Mouse (Mus musculus) stomach, embryonic 16.5 days (tissue): ENCODE measurements around the gene Tfcp2. TPM values are rescaled to one million over a fixed set of nuclear protein-coding genes. Genes with fewer than 3 reads are reported as not detected.

Source experiments
- ATAC-seq: fragments of 200-750 bp; cut with Nextera tagmentation; 2 replicates; pipeline ENCODE4 v1.8.0; 2017; ENCODE audit warnings: moderate number of reproducible peaks, moderate TSS enrichment; ENCODE audit not compliant: insufficient read depth, low FRiP score
- H3K27ac ChIP-seq: fragments of 300-500 bp; sonication (generic); 2 replicates; pipeline ENCODE4 v1.5.1; 2014; ENCODE audit warnings: low read length
- H3K27me3 ChIP-seq: fragments of 300-500 bp; sonication (generic); 2 replicates; pipeline ENCODE4 v1.6.1; 2014; ENCODE audit warnings: low read length, control low read depth, mixed read lengths; ENCODE audit not compliant: control insufficient read depth, insufficient read depth
- H3K36me3 ChIP-seq: fragments of 300-500 bp; sonication (generic); 2 replicates; pipeline ENCODE4 v1.6.1; 2014; ENCODE audit warnings: low read length; ENCODE audit not compliant: control insufficient read depth, insufficient read depth
- H3K4me1 ChIP-seq: fragments of 300-500 bp; sonication (generic); 2 replicates; pipeline ENCODE4 v1.6.1; 2014; ENCODE audit warnings: low read length, control low read depth, mixed read lengths; ENCODE audit not compliant: control insufficient read depth, insufficient read depth
- H3K4me2 ChIP-seq: fragments of 300-500 bp; sonication (generic); 2 replicates; pipeline ENCODE4 v1.6.1; 2014; ENCODE audit warnings: low read depth, low read length, mixed read lengths
- H3K4me3 ChIP-seq: fragments of 300-500 bp; sonication (generic); replicated peaks from 2 replicates; pipeline ENCODE4 v1.5.1; 2014; ENCODE audit warnings: mild to moderate bottlenecking, low read length
- H3K9ac ChIP-seq: fragments of 300-500 bp; sonication (generic); 2 replicates; pipeline ENCODE4 v1.6.1; 2014; ENCODE audit warnings: low read length
- H3K9me3 ChIP-seq: fragments of 300-500 bp; sonication (generic); replicated peaks from 2 replicates; pipeline ENCODE4 v1.6.1; 2016; ENCODE audit warnings: low read length, control low read depth; ENCODE audit not compliant: control insufficient read depth
- WGBS: fragments of 180-500 bp; shearing (Covaris S2); extraction: QIAGEN DNeasy Blood & Tissue Kit; methylation state at CpG from one replicate; pipeline ENCODE4 v1.1.7; 2014; 5-methylcytosine and 5-hydroxymethylcytosine counted together
- polyA plus RNA-seq: library from polyadenylated mRNA; unstranded; fragments of >200 nt; fragmentation: Nextera tagmentation; extraction: Ambion mirVana; gene quantifications from 2 replicates; pipeline ENCODE4 v1.2.1, GENCODE M21; 2015

Gene Tfcp2
- polyA plus RNA-seq, 1 experiment from 2014 or later = 20.0 TPM

DNA sequence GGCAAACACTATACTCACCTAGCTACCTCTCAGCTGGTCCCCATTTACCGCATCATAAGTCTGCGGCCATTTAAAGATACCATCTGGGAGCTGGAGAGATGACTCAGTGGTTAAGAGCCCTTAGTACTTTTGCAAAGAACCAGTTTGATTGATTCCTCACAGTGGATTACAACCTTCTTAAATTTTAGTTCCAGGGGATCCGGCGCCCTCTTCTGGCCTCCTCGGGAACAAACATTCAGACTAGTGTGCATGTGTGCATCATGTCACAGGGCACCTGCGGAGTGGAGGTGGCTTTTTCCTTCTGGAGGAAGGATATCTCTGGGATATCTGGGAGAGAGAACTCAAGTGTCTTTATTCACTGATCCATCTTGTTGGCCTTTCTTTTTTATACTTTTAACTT lies 88.1 kb downstream of the Tfcp2 start:
- Histone ChIP-seq H3K9ac (no peak overlapping the region), H3K4me2 (no peak overlapping the region), H3K4me1 (peaks cover 10% of the 10 kb centered on the region; the same call in 1 of the 2 replicates), H3K36me3 (no peaks in the 10 kb centered on the region), H3K27me3 (no peaks in the 10 kb centered on the region), H3K9me3 (no peaks in the 10 kb centered on the region), H3K27ac (no peak overlapping the region), H3K4me3 (no peak overlapping the region)
- WGBS = 28% methylated on average over 6 of the region's 6 CpGs
- no peak for ATAC-seq

DNA sequence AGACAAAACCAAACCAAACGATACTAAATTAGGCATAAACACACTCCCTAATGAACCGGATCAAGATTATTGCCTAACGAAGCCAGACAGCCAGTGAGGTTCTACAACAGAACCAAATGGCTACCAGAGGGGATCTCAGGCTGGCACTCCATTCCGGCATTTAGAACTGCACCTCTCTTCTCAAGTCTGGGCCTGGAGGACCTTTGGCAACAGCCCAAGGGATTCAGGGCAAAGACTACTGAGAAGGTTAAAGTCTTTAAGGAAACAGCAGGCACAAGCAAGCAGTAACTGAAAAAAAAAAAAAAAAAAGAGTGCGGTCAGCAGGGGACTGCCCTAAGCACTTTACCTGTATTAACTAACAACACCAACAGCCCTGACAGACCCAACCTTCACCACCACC lies 89.7 kb downstream of the Tfcp2 start:
- H3K27me3 ChIP-seq = no peaks in the 10 kb centered on the region
- no peaks in the 10 kb centered on the region for H3K4me1 ChIP-seq
- H3K4me2 ChIP-seq = no peak overlapping the region
- no peaks in the 10 kb centered on the region for H3K36me3 ChIP-seq
- H3K9me3 ChIP-seq = no peaks in the 10 kb centered on the region
- 78% methylated on average over 5 of the region's 5 CpGs for WGBS
- no peak overlapping the region for H3K9ac ChIP-seq
- no peak overlapping the region for H3K4me3 ChIP-seq
- H3K27ac ChIP-seq = no peak overlapping the region
- no peak for ATAC-seq

DNA sequence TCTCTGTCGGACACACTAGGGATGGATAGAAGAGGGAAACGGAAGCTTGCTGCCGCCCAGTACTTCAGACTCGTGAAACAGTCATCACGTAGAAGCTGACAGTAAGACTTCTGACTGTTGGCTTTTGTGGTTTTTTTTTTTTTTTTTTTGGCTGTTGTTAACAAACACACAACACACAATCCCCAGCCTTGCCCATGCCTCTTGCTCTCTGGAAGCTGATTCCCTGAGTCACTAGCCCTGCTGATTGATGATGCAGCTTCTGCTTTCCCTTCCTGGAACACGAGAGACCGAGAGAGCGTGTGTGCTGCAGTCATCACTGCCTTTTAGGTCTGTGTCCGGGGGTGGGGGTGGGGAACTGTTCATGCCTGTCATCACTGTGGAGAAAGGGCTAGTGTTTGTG lies 90.2 kb downstream of the Tfcp2 start:
- Histone ChIP-seq H3K4me1 (no peaks in the 10 kb centered on the region), H3K4me3 (no peak overlapping the region), H3K27me3 (no peaks in the 10 kb centered on the region), H3K36me3 (no peaks in the 10 kb centered on the region), H3K9ac (no peak overlapping the region), H3K9me3 (no peaks in the 10 kb centered on the region), H3K4me2 (no peak overlapping the region), H3K27ac (no peak overlapping the region)
- ATAC-seq = no peak
- WGBS = 68% methylated on average over 9 of the region's 9 CpGs

DNA sequence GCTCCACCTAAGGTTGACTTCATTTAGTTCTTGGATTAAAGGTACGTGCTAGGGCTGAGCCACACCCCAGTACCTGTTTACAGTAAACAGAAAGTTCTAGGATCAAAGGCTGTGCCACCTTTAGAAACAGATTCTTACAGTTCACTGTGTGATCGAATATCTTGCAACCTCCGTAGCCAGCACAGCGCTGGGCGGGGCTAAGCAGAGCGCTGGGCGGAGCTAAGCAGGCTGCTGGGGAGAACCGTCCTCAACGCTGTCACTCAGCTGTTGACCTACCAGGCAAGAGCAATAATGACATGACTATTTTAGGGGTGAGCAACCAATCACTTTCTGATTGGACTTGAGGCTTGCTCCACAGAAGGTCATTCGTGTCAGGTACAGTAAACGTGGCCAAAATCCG lies 90.9 kb downstream of the Tfcp2 start:
- H3K9ac ChIP-seq = no peak overlapping the region
- peak; percentile 61; the same call in 1 of the 2 replicates for ATAC-seq
- 10% methylated on average over 12 of the region's 12 CpGs for WGBS
- H3K27ac ChIP-seq = no peak overlapping the region
- no peaks in the 10 kb centered on the region for H3K9me3 ChIP-seq
- H3K4me2 ChIP-seq = peak overlapping the region; percentile 41
- H3K4me3 ChIP-seq = no peak overlapping the region
- no peaks in the 10 kb centered on the region for H3K27me3 ChIP-seq
- H3K4me1 ChIP-seq = no peaks in the 10 kb centered on the region
- no peaks in the 10 kb centered on the region for H3K36me3 ChIP-seq

DNA sequence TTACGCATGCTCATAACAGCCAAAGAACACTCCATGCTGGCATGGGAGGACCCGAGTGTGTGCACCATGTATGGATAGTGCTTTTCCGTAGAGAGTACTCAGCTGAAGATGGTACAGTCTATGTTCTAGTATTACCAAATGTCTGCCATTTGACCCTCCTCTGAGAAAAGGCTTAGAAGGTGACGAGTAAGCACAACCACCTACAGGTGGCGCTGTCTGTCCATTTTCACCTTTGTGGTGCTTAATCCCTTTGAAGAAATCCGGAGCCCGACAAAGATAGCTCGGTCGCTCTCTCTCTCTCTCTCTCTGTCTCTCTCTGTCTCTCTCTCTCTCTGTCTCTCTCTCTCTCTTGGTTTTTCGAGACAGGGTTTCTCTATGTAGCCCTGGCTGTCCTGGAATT lies 93.8 kb downstream of the Tfcp2 start:
- WGBS = 47% methylated on average over 10 of the region's 10 CpGs
- no peaks in the 10 kb centered on the region for H3K27me3 ChIP-seq
- H3K4me2 ChIP-seq = no peak overlapping the region
- H3K9ac ChIP-seq = no peak overlapping the region
- H3K4me3 ChIP-seq = no peak overlapping the region
- no peaks in the 10 kb centered on the region for H3K4me1 ChIP-seq
- H3K36me3 ChIP-seq = no peaks in the 10 kb centered on the region
- no peak for ATAC-seq
- H3K27ac ChIP-seq = no peak overlapping the region
- H3K9me3 ChIP-seq = no peaks in the 10 kb centered on the region

DNA sequence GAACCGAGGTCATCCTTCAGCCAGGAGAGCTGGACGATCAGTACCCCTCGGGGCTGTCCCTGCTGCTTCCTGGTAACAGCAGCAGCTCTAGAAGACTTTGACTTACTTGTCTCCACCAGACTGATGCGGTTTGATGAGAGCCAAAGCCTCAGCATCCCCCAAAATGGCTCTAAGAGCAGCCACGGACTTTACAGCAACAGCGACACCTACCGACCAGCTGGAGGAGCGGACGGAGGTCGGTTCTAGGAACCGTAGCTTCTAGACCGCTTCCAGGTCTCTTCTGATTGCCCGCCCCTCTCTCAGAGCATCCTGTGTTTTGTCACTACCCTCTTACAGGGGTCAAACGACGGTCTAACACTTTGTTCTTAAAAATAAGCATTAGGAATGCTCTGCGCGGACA lies 94.5 kb downstream of the Tfcp2 start:
- no peaks in the 10 kb centered on the region for H3K4me1 ChIP-seq
- H3K9me3 ChIP-seq = no peaks in the 10 kb centered on the region
- WGBS = 7% methylated on average over 17 of the region's 17 CpGs
- H3K27me3 ChIP-seq = no peaks in the 10 kb centered on the region
- H3K4me3 ChIP-seq = no peak overlapping the region
- H3K9ac ChIP-seq = no peak overlapping the region
- H3K27ac ChIP-seq = no peak overlapping the region
- no peaks in the 10 kb centered on the region for H3K36me3 ChIP-seq
- ATAC-seq = peak; percentile 47; the same call in 1 of the 2 replicates
- no peak overlapping the region for H3K4me2 ChIP-seq

DNA sequence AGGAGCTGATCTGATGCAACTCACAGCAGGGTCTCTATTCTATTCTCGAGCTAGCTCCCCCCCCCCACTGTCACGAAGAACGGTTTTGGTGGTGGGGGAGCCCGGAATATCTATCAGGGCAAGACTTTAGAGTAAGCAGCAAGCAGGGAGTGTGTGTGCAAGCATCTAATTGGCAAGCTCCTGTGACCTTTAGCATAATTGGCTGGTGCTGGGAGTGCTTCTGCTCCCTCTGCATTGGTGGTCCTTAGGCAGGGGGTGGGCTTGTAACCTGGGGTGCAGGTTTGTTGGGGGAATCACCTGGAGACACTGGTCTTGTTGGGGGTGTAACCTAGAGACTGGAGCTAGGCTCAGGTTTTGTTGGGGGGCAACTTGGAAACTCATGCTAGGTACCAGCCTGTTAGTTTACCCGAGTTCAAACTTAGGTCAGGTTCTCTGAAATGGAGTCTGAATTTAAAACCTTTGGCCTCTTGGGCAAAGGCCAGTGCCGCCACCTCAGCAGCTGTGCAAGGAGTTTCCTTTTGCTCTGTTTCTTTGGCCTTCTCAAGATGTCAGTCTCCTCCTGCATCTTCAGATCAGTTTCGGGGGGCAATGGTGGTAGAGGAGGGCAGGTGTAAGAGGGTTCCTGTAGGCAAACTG lies 95.3 kb downstream of the Tfcp2 start:
- H3K9ac ChIP-seq = no peak overlapping the region
- H3K4me3 ChIP-seq = no peak overlapping the region
- no peak overlapping the region for H3K4me2 ChIP-seq
- H3K36me3 ChIP-seq = no peaks in the 10 kb centered on the region
- H3K4me1 ChIP-seq = no peaks in the 10 kb centered on the region
- H3K27me3 ChIP-seq = no peaks in the 10 kb centered on the region
- WGBS = 75% methylated on average over 7 of the region's 7 CpGs
- no peaks in the 10 kb centered on the region for H3K9me3 ChIP-seq
- ATAC-seq = no peak
- H3K27ac ChIP-seq = no peak overlapping the region

DNA sequence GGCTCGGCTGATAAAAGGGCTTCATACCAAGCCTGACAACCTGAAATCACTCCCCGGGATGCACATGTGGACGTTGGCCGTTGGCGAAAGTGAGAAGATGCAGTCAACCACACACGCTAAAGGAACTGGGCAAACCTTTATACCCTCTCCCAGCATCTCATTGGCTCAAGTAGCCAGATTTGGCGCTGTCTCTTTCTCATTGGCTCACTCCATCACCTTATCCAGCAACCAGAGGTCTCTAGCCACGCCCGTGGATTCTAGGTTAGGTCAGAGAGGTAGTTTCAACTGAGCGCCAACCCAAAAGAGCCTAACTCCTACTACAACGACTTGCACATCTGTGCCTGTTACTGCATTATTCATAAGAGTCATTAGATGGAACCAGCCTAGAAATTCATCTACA lies 99.3 kb downstream of the Tfcp2 start:
- no peaks in the 10 kb centered on the region for H3K36me3 ChIP-seq
- no peaks in the 10 kb centered on the region for H3K4me1 ChIP-seq
- no peaks in the 10 kb centered on the region for H3K9me3 ChIP-seq
- H3K27ac ChIP-seq = no peak overlapping the region
- no peak overlapping the region for H3K9ac ChIP-seq
- no peak overlapping the region for H3K4me3 ChIP-seq
- no peak overlapping the region for H3K4me2 ChIP-seq
- H3K27me3 ChIP-seq = no peaks in the 10 kb centered on the region
- WGBS = 73% methylated on average over 11 of the region's 11 CpGs
- no peak for ATAC-seq

DNA sequence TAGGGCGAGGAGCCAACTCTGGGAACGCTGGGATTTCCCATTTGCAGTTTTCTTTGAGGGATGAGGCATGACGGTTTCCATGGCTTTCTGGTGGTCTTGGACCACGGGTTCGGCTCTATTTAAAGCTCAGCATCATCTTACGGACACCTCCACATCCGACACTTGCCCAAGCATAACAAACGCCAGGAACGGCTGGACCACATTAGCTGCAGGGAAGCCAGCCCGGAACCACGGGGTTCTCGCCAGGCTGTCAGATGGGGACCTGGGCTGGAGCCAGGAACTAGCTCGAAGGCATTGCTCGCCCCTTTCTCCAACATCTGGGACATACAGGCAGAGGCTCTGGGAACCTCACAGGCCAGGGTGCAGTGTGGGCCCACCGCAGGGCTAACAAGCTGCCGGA lies 100.6 kb downstream of the Tfcp2 start:
- Histone ChIP-seq H3K27me3 (no peaks in the 10 kb centered on the region), H3K27ac (no peak overlapping the region), H3K4me3 (no peak overlapping the region), H3K36me3 (no peaks in the 10 kb centered on the region), H3K4me1 (no peaks in the 10 kb centered on the region), H3K4me2 (no peak overlapping the region), H3K9me3 (no peaks in the 10 kb centered on the region), H3K9ac (no peak overlapping the region)
- 47% methylated on average over 16 of the region's 16 CpGs for WGBS
- 0 out of 2 replicates have a peak, but pooled peaks have one; percentile 21 for ATAC-seq
